Mouse (Mus musculus) megakaryocyte, adult 5-6 weeks (primary cell): ENCODE data around the gene Tra2b. TPM values are rescaled to one million over a fixed set of nuclear protein-coding genes. Genes with fewer than 3 reads are reported as not detected.
"Not testable (repeated sequence)": the region's sequence is repeated elsewhere in the genome, so short reads cannot be mapped to it uniquely, and the experiment has no call there.

ENCODE experiments used
- ATAC-seq: 2 replicates; pipeline ENCODE4 v1.8.0; 2016; ENCODE audit warnings: mild to moderate bottlenecking, inconsistent platforms; ENCODE audit not compliant: poor library complexity, severe bottlenecking
- total RNA-seq, 2 experiments: library from RNA; stranded (forward) in 1 of 2; stranded (reverse) in 1 of 2; fragments of 153-499, 151-499 nt in 1 of 2; fragments of 221-1000, 200-1000 nt in 1 of 2; gene quantifications; 2 replicates each; pipeline versions ENCODE4 v1.2.3 to v1.2.4; 2015 to 2017

Gene Tra2b
- total RNA-seq, 2 experiments from 2014 or later: 212 to 310 TPM

DNA sequence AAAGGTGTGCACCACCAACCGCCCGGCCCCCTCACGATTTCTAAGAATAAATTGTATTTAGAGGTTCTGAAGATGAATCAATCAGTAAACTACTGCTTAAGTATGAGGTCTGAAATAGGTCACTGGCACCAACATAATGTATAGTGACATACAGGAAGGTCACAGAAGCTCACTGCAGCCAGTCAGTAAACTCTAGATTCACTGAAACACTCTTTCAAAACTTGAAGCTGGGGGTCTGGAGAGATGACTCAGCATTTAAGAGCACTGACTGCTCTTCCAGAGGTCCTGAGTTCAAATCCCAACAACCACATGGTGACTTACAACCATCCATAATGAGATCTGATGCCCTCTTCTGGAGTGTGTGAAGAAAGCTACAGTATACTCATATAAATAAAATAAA, 16.1 kb downstream of the Tra2b start:
- no peak for ATAC-seq

DNA sequence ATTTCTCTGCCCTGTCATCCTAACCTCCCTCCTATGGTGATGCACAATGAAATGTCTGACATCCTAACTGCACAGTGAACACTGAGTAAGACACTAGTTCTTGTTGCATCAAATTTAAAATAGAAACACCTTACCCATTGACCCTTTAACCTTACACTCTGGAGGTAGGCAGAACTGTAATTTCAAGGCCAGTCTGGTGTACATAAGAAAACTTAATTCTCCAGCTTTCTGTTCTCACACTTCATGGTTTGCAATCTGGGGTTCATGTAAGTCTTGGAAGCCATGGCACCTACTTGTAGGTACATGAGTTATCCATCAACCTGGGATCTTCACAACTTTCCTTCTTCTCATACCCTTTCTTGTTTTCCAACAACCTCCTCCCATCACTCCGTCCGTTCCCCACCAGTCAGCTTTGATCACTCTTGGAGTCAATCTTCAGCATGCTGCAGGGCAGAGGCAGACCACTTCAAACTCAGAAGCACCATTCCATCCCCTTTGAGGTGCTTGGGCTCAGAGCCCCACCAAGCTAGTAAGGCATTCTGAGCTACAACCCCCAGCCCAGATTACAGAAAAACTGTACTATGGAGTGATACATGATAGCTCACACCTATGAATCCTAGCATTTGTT, 23.5 kb downstream of the Tra2b start:
- no peak for ATAC-seq

DNA sequence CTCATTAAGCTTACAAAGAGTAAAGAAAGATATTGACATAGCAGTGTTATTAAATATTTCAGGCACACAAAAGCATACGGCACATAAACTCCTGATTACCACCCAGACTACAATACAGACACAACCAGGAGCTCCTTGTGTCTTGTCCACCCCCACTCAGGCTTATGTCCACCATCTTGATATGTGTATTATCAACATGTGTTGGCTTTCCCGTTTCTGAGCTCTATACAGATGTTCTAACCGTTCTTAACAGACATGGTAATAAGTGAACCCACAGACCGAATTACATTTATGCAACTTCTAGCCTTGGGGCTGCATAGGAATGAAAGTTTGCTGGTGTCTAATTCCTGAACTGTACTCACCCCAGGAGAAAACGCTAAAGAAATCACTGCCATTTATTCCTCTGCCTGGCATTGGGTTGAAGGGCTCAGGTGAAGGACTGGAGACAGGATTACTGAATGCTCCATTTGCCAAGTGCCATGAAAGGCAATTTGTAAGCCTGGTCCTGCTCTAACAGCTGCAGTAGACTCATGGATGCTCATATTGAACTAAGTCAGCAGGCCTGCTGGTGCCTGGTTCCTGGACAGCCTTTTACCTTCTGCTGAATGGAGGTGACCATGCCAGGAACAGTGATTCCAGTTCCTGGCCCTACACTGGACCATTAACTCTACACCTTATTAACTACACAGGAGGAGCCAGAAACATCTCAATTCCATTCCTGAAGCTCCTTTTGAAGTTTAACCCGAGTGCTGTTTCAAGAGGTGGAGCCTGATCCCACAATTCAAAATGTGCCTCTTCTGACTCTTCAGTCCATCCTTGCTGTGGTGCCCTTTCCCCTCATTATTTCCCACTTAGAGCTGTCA, 24.2 kb downstream of the Tra2b start:
- ATAC-seq: no peak

DNA sequence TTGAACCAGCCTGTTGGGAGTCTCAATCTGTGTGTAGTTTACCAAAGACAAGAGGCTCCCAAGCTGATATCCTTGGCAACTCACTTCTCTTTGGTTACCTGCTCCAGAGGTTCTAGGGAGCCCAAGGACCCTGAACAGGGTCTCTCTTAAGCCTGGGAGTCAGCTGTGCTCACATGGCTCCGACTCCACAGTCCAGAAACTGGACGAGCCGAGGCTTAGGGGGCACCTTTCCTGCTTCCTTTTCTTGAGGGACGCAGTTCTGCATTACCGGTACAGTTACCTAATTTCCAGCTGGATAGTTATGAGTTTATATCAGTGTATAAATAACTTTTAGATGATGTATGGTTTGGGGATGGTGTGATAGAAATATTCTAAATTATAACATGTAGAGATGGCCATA, 24.9 kb downstream of the Tra2b start:
- ATAC-seq: no peak

DNA sequence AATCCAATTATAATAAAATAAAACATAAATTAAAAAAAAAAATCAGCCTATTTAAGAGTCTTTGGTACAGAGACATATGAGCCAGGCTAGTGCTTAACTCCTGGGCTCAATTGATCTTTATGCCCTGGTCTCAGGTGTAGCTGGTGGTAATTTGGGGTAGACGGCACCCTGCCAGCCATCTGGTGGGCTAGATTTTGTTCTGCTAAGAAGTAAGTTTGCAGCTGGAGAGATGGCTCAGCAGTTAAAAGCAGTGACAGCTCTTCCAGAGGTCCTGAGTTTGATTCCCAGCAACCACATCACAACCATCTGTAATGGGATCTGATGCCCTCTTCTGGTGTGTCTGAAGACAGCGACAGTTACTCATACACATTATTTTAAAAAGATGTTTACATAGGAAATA, 25.8 kb downstream of the Tra2b start:
- no peak for ATAC-seq

DNA sequence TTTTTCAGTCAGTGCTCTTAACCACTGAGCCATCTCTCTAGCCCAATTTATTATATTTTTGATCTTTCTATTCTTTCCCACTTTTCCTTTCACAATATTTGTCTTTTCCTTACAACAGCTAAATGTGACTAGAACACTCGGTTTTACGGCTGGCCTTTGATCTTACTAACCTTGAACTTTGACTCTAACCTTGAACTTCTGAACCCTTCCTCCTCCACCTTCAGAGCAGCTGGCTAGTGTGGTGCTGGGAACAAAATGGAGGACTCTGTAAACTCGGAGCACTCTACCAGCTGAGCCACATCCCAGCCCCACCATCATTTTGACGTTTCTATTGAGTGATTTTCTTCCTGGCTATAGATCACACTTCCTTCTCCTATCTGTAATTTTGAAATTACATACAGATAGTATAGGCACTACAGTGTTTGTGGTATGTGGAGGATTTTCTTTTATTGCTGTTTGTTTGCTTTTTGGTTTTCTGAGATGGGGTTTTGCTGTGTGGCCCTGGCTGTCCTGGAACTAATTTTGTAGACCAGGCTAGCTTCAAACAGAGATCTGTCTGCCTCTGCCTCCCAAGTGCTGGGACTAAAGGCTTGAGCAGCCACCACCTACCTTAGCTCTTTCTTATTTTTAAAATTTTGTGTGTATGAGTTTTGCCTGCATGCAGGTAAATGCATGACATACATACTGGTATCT, 26.7 kb downstream of the Tra2b start:
- ATAC-seq: no peak

DNA sequence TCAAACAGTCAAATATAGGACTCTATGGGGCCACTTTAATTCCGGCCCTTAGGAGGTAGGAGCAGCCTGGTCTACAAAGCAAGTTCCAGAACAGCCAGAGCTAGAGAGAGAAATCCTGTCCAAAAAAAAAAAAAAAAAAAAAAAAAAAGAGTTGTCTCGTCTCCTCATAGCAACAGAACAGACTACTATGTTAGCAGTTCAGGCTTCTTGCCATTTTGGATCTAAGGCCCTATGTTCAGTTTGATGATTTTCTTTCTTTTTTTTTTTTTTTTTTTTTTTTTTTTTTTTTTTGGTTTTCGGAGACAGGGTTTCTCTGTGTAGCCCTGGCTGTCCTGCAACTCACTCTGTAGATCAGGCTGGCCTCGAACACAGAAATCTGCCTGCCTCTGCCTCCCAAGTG, 27.4 kb downstream of the Tra2b start:
- not testable (repeated sequence) for ATAC-seq

DNA sequence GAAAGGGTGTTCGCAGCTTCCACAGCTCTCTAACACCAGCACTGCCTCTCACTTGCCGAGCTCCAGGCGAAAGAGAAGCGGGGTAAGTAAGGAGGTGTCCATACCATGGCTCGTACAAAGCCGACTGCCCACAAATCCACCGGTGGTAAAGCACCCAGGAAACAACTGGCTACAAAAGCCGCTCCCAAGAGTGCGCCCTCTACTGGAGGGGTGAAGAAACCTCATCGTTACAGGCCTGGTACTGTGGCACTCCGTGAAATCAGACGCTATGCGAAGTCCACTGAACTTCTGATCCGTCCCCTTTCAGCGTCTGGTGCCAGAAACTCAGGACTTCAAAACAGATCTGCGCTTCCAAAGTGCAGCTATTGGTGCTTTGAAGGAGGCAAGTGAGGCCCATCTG, 29.0 kb downstream of the Tra2b start:
- ATAC-seq: no peak

DNA sequence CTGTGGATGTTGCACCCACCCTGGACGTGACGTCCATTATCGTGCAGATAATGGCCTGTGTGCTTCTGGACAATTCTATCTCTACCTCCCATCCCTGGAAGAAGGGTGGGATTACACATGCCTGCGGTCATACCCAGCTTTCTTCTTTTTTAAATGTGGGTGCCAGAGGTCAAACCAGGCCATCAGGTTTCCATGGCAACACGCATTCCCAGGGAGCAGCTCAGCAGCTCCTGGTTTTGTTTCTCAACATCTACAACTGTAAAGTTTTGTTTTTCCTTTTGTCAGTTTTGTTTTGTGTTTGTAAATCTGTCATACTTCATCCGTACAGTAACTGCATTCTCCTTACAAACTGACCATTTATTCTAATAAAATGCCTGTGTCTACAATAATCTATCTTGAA, 31.3 kb downstream of the Tra2b start:
- no peak for ATAC-seq

DNA sequence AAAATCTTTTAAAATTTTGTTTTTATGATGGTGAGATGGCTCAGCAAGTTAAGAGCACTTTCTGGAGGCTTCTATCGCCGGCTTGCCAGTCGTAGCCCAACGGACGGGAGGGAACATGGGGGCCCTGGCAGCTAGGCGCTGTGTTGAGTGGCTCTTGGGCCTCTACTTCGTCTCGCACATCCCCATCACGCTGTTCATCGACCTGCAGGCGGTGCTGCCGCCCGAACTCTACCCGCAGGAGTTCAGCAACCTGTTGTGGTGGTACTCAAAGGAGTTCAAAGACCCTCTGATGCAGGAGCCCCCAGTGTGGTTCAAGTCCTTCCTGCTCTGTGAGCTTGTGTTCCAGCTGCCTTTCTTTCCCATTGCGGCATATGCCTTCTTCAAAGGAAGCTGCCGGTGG, 35.5 kb downstream of the Tra2b start:
- ATAC-seq: not testable (repeated sequence)

DNA sequence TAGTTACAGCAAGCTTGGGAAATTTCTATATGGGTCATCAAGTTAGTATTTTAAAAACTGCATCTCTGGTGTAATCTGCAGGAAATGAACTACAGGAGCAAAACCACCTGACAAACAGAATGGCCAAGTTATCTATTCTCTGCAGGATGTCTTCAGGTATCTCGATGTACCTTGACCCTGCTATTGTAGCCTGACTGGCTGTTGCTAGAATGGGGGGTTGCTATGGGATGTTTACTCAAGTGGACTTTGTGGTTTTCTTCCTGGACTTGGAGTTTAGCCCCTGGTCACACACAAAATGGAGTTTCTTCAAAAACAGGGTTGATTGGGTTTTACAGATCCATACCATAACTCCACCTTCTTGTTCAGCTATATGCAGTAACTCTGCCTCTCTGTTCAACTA, 62.3 kb downstream of the Tra2b start:
- ATAC-seq: no peak

DNA sequence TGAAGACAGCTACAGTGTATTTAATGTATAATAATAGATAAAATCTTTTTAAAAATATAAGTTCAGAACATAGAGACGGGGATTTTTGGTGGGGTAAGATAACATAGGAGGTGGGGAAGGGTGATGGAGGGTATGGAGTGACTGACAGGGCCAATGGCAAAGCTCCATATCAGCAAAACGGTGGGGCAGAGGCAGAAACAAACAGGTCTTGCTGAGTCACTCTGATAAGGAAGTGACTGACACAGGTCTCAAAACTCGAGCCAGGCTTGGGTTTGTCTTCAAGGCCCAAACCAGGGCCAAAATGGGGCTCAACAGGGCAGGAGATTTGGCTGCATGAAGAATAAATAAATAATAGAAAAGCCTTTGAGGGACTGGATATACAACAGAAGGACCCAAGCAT, 63.9 kb downstream of the Tra2b start:
- ATAC-seq: no peak

DNA sequence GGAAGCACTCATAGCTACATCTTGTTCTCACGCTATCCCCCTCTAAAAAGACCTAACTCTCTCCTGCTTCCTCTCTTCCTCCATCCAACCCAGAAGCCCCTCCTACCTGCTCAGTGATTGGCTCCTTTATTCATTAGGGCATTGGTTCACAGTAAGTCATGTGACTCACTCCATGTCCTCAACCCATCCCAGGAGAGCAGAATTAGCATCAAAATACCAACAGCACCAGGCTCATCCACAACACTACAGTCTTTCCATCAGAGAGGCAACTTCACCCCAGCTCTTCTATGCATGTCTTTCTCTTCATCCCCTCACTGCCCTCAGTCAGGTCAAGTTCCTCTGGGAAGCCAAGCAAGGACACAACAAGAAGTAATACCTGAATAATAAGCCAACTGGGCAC, 65.3 kb downstream of the Tra2b start:
- no peak for ATAC-seq

Other genes with a start within 250 kb of the Tra2b start
- gene Igf2bp2, start 102.7 kb downstream of the Tra2b start, total RNA-seq (2015): 0.32 and 0.49 TPM in 2 replicates
- 0.45 and 0.99 TPM in 2 replicates for gene Igf2bp2, start 102.7 kb downstream of the Tra2b start, total RNA-seq (2017)
- gene Etv5, start 173.7 kb upstream of the Tra2b start, total RNA-seq (2015): 0.96 and 2.1 TPM in 2 replicates
- gene Etv5, start 173.7 kb upstream of the Tra2b start, total RNA-seq (2017): 0.81 and 2.2 TPM in 2 replicates